Mouse (Mus musculus): ENCODE measurements at regions not wholly inside any gene's neighbourhood (a gene's known extent, or its start where the extent isn't known, plus 50 kb on each side); places are given as distances from the start of the nearest gene placed in this dataset.

DNA sequence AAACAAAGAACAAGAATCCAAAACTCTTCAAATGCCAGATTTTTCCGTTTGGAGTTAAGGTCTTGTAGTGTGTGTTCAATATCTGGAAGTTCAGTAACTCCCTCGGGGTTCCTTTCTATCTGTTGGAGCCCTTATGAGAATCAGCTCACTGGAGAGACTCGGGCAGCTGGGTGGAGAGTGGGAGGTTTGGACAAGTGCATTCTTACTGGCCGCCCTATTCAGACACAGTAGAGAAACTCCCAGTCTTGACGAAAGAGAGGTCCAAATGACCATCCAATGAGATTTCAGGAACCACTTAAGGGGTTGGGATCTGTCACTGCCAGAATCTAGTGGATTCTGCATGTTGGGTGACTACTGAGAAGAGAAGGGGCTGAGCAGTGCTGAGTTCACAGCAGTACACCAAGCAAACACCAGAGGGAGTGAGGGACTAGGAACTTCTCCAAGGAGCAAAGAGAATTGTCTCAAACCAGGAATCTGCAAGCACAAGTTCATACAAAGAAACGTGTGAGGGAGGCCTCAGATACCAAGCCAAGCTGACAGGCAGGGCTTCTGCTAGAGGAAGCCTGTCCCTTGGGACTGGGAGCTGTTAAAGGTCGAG, 310.0 kb upstream of the Magi2 start:
- Histone ChIP-seq H3K4me3 (replicated peaks; ENCODE audit: low read length) (no peak overlapping the region), H3K4me2 (replicated peaks; ENCODE audit: low read depth, low read length, severe bottlenecking) (no peak overlapping the region), H3K36me3 (ENCODE audit: control insufficient read depth, insufficient read depth, low read length) (no peaks in the 10 kb centered on the region), H3K9ac (ENCODE audit: low read depth, low read length, severe bottlenecking) (no peak overlapping the region), H3K4me1 (ENCODE audit: control insufficient read depth, insufficient read depth, low read length) (no peaks in the 10 kb centered on the region), H3K9me3 (ENCODE audit: control insufficient read depth, low read length) (0 out of 2 replicates have a peak, but pooled peaks cover 3% of the 10 kb centered on the region), H3K27me3 (ENCODE audit: control insufficient read depth, insufficient read depth, low read length) (no peaks in the 10 kb centered on the region), H3K27ac (replicated peaks; ENCODE audit: low read depth, low read length) (no peak overlapping the region)
- 43% methylated on average over 7 of the region's 7 CpGs for WGBS
- TF ChIP-seq POLR2A (IDR thresholded peaks at IDR 0.05; ENCODE audit: borderline replicate concordance, extremely low read depth, insufficient read depth, insufficient read length), result no peak
- peak; percentile 50 for DNase-seq (ENCODE audit: low spot score)
- no peak for ATAC-seq (ENCODE audit: low FRiP score, low read depth)

DNA sequence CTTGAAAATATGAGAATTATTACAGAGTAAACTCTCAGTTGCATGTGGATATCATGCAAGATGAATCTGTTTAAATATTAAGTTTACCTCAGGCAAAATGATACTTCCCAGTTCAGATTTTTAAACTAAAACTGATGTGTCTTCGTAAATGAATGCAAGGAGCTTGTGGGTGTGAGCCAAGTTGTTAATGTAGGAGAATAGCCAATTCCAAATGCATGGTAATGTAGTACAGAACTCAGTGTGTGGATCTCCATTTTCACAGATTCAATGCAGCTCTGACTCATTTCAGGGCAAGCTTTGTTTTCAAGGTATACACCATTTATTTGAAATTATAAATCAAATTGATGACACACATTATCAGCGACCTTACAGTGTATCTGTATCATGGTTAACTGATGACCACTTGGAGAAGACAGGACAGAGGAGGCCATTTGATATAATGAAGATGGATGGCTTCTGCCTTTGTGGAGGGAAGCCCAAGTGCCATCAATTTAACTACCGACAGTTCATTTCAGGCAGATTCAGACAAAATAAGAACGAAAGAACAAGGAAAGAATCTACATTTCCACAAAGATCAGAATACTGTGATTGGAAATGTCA, 272.9 kb upstream of the Magi2 start:
- no peaks in the 10 kb centered on the region for H3K9me3 ChIP-seq (ENCODE audit: control insufficient read depth, low read length)
- WGBS, result 59% methylated on average over 4 of the region's 4 CpGs
- no peak overlapping the region for H3K4me3 ChIP-seq (replicated peaks; ENCODE audit: low read length)
- no peaks in the 10 kb centered on the region for H3K36me3 ChIP-seq (ENCODE audit: control insufficient read depth, insufficient read depth, low read length)
- DNase-seq (ENCODE audit: low spot score) (no peak), ATAC-seq (ENCODE audit: low FRiP score, low read depth) (no peak)
- no peak overlapping the region for H3K9ac ChIP-seq (ENCODE audit: low read depth, low read length, severe bottlenecking)
- no peak for TF ChIP-seq POLR2A (IDR thresholded peaks at IDR 0.05; ENCODE audit: borderline replicate concordance, extremely low read depth, insufficient read depth, insufficient read length)
- H3K4me2 ChIP-seq (replicated peaks; ENCODE audit: low read depth, low read length, severe bottlenecking), result no peak overlapping the region
- H3K4me1 ChIP-seq (ENCODE audit: control insufficient read depth, insufficient read depth, low read length), result no peaks in the 10 kb centered on the region
- no peaks in the 10 kb centered on the region for H3K27me3 ChIP-seq (ENCODE audit: control insufficient read depth, insufficient read depth, low read length)
- no peak overlapping the region for H3K27ac ChIP-seq (replicated peaks; ENCODE audit: low read depth, low read length)

All from limb, embryonic 14.5 days (tissue).